Mouse (Mus musculus) monocyte, adult 2 months (primary cell): Measurements from ENCODE around the gene B3galt5.
A peak's percentile ranks its signal among the peaks of the same experiment; 100 is the strongest.

Experiments
- DNase-seq, 2 experiments: peaks; one replicate each; pipeline ENCODE4 v3.0.0; 2022; ENCODE audit warnings: low spot score in 2 of 2, low read depth in 1 of 2

The B3galt5 gene

GRCm38 (mm10) chr16:96341269-96341668 lies 105.7 kb downstream of the B3galt5 start:
- no peak for DNase-seq

DNA sequence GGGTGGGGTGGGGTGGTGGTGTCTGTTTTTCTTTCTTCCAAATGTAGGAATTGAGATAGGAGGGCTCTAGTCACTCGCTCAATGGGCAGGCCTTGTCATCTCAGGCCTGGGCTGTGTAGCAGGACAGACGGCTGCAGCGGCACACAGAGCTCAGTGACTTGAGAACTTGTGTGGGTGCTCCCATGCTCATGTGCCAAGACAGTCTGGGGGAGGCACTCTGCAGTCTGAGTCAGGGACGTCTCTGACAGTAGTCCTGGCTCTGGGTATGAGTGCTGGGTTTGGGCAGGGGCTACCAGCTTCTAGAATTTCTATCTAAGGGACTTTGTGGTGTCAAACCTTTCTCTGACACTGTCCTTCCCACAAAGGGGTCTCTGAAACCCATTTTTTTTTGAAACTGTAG lies 106.3 kb downstream of the B3galt5 start:
- DNase-seq = no peak

GRCm38 (mm10) chr16:96345117-96345516 lies 109.5 kb downstream of the B3galt5 start:
- DNase-seq = peak; percentile 34 to 68

- DNase-seq = no peak
These were observed 112.5 kb downstream of the B3galt5 start for GRCm38 (mm10) chr16:96348070-96348469.

- no peak for DNase-seq
These were observed 113.2 kb downstream of the B3galt5 start for GRCm38 (mm10) chr16:96348766-96349165.

DNA sequence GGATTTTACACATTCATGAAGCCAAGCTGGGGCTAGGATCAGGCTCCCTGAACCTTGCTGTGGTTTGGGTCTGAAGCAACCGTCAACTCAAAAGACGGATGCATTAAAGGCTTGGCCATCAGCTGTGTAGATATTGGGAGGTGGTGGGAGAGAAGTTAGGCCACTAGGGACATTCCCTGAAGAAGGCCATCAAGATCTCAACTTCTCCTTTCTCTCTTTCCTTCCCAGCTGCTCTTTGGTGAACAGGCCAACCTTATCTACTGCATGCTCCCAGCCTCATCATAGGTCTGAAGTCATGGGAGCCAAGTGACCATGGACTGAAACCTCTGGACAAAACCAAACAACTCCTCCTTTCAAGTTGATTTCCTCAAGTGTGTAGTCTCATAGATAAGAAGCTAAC lies 115.9 kb downstream of the B3galt5 start:
- DNase-seq = no peak

DNA sequence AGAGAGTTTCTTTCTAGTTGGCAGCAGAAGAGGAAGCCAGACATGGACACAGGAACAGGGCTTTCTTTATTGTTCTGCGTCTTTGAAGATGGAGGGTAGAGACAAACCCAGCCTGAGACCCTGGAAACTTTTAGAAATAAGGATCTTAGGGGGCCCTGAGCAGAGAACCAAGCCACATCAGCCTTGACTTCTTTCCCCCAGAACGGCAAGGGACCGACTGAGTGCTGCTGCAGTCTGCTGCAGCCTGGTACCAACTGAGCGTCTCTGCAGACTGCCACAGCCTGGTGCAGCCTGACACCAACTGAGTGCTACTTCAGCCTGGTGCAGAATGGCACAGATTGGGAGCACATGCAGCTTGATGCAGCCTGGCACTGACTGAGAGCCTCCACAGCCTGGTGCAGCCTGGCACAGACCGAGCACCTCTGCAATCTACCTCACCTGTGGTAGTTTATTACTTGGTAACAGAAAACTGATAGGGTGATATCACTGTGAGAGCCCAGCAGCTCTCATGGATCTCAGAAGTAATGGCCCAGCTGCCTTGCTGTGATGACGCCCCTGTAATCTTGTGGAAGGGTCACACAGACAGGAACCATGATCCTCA lies 117.8 kb downstream of the B3galt5 start:
- no peak for DNase-seq

GRCm38 (mm10) chr16:96353996-96354395 lies 118.4 kb downstream of the B3galt5 start:
- DNase-seq = no peak

DNA sequence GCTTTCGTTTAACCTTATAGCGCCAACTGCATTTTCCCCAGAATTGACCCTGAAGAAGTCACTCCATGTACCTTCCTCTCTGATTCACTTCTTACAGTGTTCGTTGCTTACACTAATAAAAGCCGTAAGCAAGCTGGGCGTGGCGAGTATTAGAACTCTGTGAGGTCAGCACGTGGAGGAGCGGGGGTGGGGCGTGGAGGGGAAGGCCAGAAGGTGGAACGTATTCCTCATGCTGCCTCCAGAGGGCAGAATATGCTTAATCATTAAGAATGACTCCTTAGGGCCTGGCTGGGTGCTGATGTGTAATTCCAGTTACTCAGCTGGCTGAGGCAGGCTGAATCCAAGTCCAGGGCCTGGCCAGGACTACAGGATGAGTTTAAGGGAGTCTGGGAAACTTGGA lies 122.3 kb downstream of the B3galt5 start:
- DNase-seq = peak; percentile 16 to 44

DNA sequence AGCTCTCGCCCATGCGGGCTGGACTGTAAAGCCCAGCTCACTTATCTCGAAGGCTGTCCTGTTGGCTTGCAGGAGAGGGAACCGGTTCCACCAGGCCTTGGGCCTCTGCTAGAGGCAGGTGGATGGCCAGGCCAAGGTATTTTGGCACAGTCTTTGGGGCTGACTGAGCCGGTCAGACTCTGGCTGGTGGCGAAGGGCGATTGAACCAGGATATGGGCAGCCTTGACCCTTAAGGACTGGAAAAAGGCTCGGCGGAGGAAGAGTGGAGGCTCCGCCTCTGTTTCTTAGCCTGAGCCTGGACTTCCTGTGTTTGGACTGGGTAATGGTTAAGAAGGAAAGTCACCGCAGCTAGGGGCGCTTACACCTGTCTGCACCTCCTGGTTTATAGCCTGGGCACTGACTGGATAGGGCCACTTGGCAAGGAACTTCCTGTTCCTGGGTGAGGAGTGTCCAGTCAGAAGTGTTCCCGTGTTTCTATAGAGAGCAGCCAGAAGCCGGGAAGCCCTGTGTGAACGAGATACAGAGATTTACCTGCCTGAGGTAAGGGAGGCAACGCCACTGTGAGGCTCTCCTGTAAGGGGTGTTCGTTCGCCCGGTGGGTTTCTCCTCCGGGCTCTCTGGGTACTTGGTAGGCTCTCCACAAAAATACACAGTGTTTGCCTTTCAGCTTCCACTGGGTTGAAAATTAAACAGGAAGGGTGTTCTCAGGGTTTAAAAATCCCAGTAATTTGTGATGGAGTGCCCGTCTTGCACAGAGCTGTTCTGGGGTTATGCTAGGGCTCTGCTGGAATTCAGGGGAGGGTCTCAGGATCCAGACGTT lies 125.9 kb downstream of the B3galt5 start:
- DNase-seq = no peak

- no peak for DNase-seq
These were observed 127.3 kb downstream of the B3galt5 start for GRCm38 (mm10) chr16:96362873-96363272.

DNA sequence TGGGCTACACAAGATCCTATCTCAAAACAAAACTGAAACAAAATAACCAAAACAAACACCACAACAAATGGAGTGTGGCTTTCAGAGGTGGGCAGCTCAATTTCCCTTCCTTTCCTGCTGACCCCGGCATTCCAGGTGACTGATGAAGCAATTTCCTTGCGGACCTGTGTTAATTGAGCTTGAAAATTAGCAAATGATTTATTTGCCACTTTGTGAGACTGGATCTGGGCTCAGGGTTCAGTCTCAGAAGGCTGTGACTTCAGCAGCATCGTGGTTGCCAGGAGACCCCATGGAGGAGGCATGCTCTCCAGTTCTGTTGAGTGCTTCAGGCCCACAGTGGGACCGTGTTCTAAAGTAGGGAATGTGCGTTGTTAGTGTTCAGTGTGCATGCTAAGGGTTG lies 127.7 kb downstream of the B3galt5 start:
- DNase-seq = no peak

GRCm38 (mm10) chr16:96364870-96365269 lies 129.3 kb downstream of the B3galt5 start:
- DNase-seq = no peak
